Mouse (Mus musculus): ENCODE results near the gene Grhpr.

GRCm38 (mm10) chr4:44963156-44963555 is 18.0 kb upstream of the Grhpr start:
- TF ChIP-seq POLR2AphosphoS2 (IDR thresholded peaks at IDR 0.05; ENCODE audit: low read length) (no peak), USF1 (IDR thresholded peaks at IDR 0.05; ENCODE audit: low read depth, low read length) (no peak), POLR2A (IDR thresholded peaks at IDR 0.05; ENCODE audit: control insufficient read depth in 1 of 2, insufficient read depth in 1 of 2, low read depth in 1 of 2, low read length in 2 of 2, poor library complexity in 1 of 2) (no peak), EP300 (IDR thresholded peaks at IDR 0.05; ENCODE audit: low read depth in 1 of 2, low read length in 2 of 2) (no peak), CTCF (IDR thresholded peaks at IDR 0.05 in 2 of 3, conservative IDR thresholded peaks at IDR 0.05 in 1 of 3; ENCODE audit: control insufficient read depth in 1 of 3, insufficient read depth in 1 of 3, low read depth in 2 of 3, low read length in 3 of 3, poor library complexity in 1 of 3, severe bottlenecking in 1 of 3) (no peak), ZNF384 (IDR thresholded peaks at IDR 0.05; ENCODE audit: low read depth, low read length) (no peak), TAL1 (IDR thresholded peaks at IDR 0.05; ENCODE audit: low read length) (no peak), BHLHE40 (IDR thresholded peaks at IDR 0.05; ENCODE audit: borderline replicate concordance, low read depth, low read length) (no peak), MYC (IDR thresholded peaks at IDR 0.05; ENCODE audit: low read depth, low read length) (no peak)

Data from MEL (cell line).